Mouse (Mus musculus) CH12.LX (cell line): Measurements from ENCODE around the gene Vamp2.

ENCODE experiments used
- CHD2 ChIP-seq: IDR thresholded peaks from 2 replicates; pipeline ENCODE4 v1.6.1; 2011; ENCODE audit warnings: low read length, improper control_type of control experiment
- CTCF ChIP-seq, 2 experiments: IDR thresholded peaks in 1 of 2; conservative IDR thresholded peaks in 1 of 2; 2 replicates each; pipeline ENCODE4 v1.5.1; 2011 to 2012; ENCODE audit warnings: low read depth in 2 of 2, low read length in 2 of 2, improper control_type of control experiment in 1 of 2, inconsistent platforms in 1 of 2, mild to moderate bottlenecking in 1 of 2, moderate library complexity in 1 of 2
- HCFC1 ChIP-seq: IDR thresholded peaks from 2 replicates; pipeline ENCODE4 v1.6.1; 2012; ENCODE audit warnings: low read depth, mild to moderate bottlenecking, inconsistent platforms, low read length, improper control_type of control experiment
- MEF2A ChIP-seq: IDR thresholded peaks from 2 replicates; pipeline ENCODE4 v1.6.1; 2014; ENCODE audit warnings: low read depth, mild to moderate bottlenecking, inconsistent platforms, low read length, improper control_type of control experiment, borderline replicate concordance
- POLR2A ChIP-seq: IDR thresholded peaks from 2 replicates; pipeline ENCODE4 v1.6.1; 2011; ENCODE audit warnings: low read depth, mild to moderate bottlenecking, improper control_type of control experiment, low read length

DNA sequence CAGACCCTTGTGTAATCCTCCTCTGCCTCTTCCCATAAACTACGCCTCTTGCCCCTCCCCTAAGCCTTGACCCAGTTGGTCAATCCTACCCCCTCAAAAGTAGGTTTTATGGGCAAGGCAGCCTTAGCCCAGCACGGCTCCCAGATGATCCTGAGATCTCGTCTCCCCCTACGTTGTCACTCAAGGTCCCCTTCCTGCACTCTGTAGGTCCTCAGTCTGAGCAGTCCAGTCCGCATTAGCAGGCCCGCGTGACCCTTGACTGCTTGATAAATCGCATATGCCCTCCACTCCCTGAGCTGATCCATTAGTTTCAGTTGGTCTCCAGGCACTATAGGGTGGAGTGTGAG lies 46.3 kb downstream of the Vamp2 start:
- TF ChIP-seq HCFC1 (no peak), MEF2A (no peak), POLR2A (no peak), CTCF (conservative IDR thresholded peaks at IDR 0.05 in 1 of 2, IDR thresholded peaks at IDR 0.05 in 1 of 2; ENCODE audit: low read depth in 2 of 2, low read length in 2 of 2) (no peak), CHD2 (no peak)
